Mouse (Mus musculus) cerebellum, postnatal 4 days (tissue): Measurements from ENCODE around the gene Gpa33.

Experiments used
- DNase-seq, 2 experiments: peaks; one replicate each; pipeline ENCODE4 v3.0.0; 2022; ENCODE audit warnings: low spot score in 2 of 2, mixed read lengths in 1 of 2

Gene Gpa33

DNA sequence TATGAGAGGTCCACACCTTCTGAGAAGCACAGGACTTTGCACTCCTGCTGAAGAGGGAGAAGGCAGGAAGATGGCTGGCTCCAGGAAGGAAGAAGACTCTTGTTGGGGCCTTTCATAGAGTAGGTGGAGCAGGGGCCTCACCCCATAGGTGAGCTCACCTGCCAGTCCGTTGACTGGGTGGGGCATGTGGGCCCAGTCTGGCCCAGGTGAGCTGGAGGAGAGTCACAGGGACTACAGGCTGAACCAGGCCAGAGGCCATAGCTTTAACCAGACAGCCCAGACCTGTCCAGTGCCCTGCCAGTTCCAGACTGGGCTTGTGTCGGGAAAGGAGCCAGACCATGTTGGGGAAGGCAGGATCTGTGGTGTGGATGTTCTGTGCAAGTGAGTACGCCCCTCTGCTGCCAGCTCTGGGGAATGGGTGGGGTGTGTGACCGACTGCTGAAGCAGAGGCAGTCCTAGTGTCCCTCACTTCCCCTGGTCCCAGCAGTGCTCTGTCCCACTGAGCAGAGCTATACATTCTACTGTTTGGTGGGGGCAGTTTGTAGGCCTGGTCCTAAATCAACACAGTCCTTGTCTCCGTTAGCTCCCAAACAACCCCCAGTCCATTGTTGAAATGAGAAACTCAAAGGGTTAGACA is at the start of gene Gpa33:
Gene Gpa33, plus strand, starts transcription at position 15 of the 637 bp plus-strand sequence.
- no peak for DNase-seq

DNA sequence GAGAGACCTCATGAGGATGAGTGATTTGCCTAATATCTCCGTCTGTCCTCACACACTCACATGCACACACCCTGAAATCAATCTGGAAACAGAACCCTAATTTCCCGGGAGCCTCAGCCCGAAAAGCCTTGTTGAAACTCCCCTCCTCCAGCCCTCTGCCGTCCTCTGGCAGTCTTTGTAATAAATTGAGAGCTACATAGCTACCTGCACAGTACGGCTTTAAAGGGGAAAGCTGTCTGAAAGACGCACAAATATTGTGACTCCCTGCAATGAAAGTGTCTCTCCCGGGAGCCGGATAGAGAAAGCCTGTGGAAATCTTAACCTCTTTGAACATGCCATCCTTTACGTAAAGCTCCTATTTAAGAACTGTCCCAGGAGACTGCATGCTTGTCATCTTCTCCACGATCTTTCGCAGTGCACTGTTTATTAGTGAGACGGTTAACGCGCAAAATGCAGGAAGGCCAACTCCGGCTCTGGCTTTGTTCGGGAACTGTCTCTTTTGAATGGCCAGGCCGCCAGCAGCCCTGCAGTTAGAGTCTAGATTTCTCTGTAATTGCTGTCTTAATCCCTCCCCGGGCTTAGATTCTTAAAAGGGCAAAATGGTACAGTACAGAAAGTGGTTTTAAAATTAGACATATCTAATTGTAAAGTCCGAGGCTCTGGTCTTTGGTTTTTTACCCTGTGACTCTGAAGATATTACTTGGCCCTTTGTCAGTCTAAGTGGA is 41.4 kb upstream of the Gpa33 start:
- no peak for DNase-seq

DNA sequence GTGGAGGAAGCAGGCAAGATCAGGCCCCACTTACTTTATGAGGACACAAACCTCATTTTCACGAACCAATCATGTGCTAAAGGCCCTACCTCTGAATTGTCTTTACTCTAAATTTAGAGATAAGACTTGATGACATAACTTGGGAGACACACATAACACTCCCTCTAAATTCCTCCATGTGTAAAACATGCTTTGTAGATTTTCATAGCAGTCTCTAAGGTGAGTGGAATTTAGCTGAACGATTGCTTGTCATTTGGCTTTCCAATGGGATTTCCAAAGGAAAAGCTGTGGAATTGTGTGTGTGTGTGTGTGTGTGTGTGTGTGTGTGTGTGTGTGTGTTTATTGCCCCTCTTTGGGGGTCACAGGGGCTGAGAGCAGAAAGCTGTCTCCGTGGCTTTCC is 40.7 kb upstream of the Gpa33 start:
- no peak for DNase-seq

DNA sequence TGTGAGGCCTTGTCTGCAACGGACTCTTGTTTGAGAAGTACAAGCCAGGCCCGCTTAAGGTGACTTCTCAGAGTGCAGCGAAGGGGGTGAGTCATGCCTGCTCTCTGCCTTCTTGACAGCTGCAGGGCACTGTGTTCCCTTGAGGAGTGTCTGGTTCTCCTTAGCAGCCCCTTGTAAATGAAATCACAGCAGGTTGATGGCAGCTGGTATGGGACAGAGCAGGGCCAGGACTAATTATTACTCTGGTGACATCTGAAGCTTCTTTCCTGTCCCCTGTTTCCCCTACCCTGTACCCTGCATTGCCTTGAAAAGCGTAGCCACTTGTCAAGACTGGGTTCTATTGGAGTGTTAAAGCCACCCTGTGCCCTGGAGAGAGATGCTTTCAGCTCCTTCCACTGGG is 40.3 kb upstream of the Gpa33 start:
- DNase-seq, result no peak

DNA sequence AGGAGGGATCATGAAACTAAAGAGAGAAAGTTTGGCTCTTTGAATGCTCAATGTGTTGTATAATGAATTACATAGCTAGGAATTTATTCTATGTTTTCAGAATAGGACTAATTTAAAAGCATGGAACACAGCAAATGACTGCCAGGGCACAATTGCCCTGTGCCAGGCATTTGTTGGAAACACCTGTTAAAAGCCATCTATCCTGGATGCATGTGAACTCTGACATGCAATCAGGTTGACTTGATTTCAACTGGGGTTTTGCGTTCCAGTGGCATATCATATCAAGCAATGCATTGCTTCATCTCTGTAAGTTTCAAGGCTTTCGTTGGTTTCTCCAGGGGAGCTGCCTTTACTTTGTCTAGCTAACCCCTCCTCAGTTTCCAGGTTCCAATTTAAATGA is 39.7 kb upstream of the Gpa33 start:
- DNase-seq, result no peak

DNA sequence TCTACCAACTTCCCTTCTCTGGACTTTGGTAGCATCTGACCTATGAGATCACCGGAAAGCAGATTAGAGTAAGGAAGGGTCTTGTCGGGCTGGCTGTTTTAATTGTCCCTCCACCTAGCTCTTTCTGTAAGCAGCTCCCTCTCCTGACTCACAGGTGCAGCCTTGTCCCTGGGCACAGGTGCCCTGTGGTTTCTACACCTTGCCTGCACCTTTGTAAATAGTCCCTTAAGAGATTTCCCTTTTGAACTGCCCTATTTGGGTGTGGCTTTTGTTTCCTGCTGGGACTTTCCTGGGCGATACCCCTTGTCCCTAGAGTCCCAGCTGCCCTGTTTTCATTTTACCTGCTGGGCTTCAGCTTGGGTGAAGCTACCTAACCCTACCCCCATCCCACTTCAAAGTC is 35.6 kb upstream of the Gpa33 start:
- DNase-seq, result no peak

DNA sequence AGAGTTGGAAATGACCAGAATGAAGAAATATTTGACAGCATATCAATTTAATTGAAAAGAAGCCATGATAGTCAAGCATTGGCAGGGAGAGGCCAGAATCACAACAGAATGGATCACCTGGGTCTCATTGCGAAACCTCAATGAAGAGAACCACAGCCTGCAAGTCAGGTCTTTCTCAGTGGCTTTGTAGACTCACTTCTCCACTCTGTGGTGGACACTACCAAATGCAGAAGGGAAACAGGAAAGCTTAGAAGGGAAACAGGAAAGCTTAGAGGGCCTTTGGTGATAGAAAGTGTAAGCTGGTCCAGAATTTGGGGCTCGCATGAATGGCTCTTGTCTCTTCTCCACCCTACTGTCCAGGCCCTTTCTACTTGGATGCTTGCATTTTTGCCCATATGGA is 31.9 kb upstream of the Gpa33 start:
- no peak for DNase-seq

DNA sequence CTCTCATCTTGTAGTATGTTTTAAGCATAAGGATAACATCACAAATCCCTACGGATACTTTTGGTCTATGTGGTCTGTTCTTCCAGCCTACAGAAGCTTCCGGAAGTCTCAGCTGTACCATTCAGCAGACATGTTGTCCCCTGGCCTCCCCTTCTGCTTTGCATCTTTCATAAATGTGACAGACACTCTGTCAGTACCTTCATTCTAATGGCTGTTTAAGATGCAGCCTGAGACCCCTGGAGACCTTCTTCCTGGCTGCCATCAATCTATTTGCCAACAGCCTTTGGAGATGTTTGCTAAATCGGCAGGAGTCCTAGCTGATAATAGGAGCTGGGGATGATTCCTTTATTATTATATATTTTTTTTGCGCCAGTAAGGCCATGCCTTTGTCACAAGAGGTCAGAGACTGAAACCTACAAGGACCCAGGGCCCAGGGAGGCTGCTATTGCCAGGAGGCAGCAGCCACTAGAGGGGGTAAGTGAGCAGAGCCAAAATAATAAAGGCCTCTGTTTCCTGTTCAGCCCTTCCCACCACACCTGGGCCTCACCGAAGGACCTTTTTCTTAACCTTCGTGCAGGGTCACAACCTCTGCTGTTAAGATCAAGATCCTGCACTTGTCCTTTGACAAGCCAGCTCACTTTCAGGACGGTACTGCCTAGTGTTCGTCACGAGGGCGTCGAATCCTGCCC is 27.0 kb upstream of the Gpa33 start:
- DNase-seq, result peak in 1 of 2 experiments; percentile 13

DNA sequence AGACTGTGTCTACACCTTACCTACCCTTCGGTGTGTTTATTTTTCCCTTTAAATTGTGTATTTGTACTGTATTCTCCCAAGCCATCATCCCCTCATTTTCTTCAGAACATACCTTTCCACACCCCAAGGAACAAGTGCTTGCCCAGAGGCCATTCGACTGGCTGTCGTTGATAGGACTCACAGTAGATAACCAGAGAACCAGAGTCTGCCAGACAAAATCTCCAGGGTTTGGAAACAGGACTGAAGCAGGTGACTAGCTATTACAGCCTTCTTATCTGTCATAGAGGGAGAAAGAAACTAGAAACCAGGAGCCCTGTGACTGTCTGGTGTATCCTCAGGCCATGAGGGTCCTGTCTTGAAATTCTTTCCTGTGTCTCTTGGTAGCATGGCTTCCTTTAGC is 25.2 kb upstream of the Gpa33 start:
- DNase-seq, result no peak

DNA sequence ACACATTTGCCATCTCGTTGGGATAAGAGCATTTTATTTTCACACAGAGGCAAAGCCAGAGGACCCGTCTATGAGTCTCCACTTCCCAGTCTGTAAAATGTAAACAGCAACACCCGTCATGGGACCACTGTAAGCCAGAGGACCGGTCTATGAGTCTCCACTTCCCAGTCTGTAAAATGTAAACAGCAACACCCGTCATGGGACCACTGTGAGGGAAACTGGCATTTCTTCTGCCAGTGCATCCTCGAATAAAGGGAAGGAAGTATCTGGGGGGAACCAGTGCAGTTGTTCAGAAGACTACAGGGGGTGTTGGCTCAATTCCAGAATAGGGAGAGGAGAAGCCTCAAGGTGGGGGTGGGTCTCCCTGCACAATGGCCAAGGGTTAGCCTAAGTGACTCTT is 24.6 kb upstream of the Gpa33 start:
- DNase-seq, result no peak

DNA sequence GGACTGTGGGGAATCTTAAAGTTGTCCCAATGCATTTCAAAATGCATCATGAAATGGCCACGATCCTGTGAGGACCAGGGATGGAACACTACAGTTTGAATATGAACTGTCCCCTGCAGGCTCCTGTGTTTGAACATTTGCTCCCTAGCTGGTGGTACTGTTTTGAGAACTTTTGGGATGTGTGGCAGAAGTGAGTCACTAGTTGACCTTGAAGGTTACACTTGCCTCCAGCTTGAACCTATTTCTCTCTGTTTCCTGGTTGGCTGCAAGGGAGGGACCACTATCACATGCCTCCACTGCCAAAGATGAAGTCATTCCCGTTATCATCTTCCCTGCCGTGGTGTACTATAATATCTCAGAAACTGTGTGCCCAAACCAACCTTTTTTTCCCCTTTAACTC is 15.1 kb upstream of the Gpa33 start:
- no peak for DNase-seq

DNA sequence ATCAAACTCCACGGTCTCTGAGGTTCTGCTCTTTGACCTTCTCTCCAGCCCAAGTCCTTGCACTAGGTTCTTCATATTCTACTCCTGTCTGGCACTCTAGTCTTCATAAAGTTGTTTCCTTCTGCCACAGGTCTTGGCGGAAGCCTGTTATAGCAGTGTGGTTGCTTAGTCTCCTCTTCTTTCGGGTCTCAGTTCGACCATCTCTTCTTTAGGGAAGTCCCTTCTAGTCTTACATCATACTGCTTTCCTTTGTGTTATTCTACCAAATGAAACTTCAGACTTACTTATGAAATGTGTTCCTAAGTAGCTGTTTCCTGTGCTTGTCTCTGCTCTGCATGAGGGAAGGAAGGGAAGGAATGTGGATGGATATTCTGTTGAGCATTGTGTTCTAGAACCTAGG is 14.3 kb upstream of the Gpa33 start:
- DNase-seq, result no peak

DNA sequence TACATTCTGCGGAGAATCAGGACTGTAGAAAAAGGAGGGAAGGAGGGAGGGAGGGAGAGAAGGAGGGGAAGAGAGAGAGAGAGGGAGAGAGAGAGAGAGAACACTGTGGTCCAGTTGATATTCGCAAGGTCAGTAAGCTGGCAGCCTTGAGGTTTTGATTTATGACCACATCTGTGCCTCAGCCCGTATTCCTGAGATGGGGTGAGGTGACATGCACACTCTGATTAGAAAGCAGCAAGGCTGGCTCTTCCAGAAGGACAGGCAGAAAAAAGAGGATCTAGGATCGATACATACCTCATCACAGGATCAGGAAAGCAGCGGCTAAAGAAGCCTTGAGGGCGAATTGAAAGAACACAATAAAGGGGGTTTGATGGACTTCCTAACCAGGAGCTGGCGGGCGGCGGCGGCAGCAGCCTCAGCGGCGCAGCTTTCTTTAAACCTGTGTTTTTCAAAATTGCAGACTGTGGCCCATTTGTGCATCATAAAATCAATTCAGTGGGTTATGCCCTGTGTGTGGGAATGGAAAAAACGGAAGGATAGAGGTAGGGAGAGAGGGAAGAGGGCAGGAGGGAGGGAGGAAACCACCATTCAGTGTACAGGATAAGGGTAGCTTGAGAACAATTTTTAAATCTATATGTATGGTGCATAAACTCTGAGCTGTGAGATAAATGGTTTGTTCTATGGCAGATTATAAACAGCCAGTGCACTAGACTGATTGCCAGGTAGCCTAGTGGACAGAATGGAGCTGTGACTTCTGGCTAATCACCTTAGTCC is 12.0 kb upstream of the Gpa33 start:
- no peak for DNase-seq

DNA sequence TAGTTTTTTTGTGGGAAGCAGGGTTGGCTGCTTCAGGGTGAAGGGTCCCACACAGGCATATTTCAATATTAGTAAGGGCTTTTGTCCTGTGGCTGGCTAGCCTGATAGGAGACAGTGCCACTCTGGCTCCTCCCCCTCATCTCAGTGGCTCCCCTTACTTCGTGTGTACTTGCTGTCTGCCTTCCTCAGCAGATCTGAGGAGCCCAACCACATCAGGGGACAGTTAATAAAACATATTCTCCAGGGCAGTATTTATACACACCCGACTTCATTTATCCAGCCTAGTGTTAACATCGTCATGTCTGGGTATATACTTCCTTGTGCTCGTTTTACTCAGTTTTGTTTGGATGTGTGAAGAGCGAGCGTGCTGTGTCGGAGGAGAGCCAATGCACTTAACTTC is 7.9 kb upstream of the Gpa33 start:
- no peak for DNase-seq

DNA sequence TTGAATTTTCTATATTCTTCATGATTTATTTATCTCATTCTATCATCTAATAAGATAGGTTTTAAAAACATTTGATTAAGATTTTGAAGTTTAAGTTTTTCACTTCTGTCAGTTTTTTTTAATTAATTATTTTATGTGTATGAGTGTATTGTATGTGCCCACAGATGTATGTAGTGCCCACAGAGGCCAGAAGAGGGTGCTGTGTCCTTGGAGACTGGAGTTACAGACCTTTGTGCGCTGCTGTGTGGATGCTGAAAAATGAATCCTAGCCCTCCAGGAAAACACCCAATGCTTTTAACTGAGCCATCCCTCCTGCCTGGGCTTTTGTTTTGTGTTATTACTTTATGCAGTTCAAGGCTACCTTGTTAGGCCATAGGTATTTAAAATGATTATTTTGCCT is 7.0 kb upstream of the Gpa33 start:
- DNase-seq, result no peak

DNA sequence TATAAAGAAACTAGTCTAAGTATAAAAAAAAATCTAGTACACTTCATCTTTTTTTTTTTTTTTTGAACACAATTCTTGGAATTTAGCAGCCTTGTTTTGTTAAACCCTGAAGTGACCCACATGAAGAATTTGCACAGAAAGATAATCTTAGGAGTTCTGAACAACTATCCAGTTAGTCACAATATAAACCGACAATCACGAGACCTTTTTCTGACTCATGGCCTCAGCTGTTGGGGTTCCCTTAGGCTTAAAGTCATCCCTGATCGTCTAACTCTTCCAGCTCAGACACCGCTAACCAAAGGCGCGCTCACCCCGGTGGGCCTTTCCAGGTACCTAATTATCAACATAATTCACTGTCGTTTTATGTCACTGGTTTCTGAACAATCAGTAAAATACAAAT is 6.3 kb upstream of the Gpa33 start:
- DNase-seq, result no peak

DNA sequence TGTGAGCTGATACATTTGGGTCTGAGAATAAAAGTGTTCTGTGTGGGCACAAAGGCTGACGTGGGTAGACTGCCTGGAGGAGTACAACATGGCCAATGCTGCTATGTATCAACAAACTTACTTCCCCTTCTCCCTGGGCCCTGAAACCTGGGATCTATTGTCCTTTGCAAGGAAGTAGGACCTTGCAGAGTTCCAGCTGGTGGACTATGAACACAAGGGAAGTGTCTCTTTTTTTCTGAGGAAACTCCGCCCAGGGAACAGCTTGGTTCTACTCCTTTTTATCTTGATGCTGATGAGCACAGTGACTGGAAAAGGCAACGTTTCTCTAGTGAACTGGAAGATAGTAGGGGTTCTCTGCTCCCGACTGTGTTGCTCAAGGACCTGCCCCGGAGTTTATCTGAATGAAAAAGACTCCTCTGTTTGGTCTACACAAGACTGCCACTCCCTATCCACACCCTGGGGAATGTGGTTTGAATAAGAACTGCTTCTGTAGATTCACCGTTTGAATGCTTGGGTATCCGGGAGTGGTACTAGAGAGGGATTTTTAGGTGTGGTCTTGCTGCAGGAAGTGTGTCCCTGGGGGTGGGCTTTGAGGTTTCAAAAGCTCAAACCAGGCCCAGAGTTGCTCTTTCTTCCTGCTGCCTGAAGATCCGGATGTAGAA is 5.0 kb upstream of the Gpa33 start:
- no peak for DNase-seq

DNA sequence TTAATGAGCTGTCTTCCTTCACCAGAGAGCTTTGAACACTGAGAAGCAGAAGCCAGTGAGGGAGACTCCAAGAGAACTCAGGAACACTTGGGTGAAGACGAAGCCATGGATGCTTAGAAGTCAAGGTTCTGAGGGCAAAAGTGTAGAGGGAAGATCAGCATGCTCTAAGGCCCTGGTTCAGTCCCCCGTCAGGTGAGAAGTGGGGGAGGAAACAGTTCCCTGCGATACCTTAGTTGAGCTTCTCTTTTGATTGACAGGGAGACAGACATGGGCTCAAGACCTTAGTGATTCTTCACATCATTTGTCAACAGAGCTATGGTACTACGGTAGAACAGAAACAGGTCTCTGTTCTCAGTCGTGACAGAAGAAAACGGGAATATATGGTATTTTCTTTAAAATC is 3.7 kb upstream of the Gpa33 start:
- DNase-seq, result no peak

DNA sequence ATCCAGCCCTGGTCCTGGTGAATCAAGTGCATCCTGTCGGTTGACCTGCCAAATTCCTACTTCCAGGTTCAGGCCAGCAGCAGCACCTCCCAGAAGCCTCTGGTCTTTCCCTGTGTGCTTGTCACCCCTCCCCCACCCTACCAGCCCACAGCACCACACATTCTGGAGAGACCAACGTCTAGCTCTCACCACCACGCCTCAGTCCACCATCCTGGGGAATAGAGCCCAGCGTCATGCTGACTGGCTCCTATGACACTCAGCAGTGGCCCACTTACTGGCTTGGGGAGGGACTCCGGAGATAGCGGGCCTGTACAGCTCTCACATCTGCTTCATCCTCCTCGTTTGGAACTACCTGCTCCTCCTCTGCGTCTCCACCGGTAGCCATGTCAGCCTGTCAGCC is 3.2 kb upstream of the Gpa33 start:
- DNase-seq, result no peak

DNA sequence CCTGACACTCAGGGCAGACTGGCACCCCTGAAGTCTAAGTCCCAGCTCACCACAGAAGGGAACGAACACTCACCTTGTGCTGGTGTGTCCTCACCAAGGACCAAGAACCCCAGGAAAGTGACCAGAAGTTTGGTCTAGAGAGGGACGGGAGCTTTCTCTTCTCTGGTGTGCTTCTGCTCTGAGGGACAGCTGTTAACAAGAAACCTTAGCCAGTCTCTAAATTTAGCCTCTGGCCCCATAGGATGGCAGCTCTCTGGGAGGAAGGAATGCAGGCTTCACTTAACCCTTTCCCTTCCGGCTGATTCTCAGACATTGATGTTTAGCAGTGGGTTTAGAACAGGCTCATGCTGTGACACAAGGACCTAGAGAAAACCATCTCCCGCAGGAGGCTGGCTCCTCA is 2.3 kb upstream of the Gpa33 start, which contains the start of gene Dusp27:
Gene Dusp27, minus strand, starts transcription at position 204 of the 400 bp plus-strand sequence.
- DNase-seq, result no peak

DNA sequence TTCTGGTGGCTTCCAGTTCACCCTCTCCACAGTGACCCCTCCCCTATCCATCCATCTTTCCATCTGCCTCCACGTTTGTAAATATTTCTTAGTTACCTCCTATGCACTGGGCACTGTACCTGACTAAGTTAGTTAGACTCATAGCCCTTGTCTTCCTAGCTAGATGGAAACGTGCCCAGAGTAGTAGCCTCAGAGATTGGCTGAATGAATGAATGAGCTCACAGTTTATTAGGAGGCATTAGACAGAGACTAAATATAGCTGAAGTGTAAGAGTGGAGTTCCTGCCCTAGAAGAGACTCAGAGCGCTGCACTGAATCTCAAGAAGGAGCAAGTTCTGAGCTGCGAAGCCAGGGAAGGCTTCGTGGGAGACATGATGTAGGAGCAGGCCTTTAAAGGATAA is 1.5 kb upstream of the Gpa33 start:
- DNase-seq, result no peak

DNA sequence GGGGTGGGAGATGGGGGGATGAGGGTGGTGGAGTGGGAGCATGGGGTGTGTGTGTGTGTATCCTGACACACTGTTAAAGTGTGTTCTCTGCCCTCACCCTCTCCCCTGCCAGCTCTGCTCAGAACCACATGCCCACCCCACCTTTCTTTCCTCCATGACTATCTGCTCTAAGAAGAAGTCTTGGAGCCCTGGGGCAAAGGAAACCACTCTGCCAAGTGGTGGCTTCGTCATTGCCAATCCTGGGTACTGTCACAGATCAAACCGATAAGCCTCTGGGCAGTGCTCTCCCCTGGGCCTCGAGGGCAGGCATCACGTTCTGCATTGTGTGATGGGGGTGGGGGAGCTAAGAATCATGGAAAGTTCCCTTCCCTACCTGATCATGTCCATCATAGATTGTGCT is 2.3 kb downstream of the Gpa33 start:
- no peak for DNase-seq
